Mouse (Mus musculus) CH12.LX (cell line): Measurements from ENCODE around the gene Pop7. TPM values are rescaled to one million over a fixed set of nuclear protein-coding genes. Genes with fewer than 3 reads are reported as not detected.
A peak's percentile ranks its signal among the peaks of the same experiment; 100 is the strongest.

Experiments
- DNase-seq: peaks from one replicate; pipeline ENCODE4 v3.0.0-alpha.2; 2013; ENCODE audit errors: extremely low read depth
- H3K27ac ChIP-seq: 2 replicates; pipeline ENCODE4 v1.5.1; 2012; ENCODE audit warnings: low read depth, mild to moderate bottlenecking, control low read depth, moderate library complexity; ENCODE audit not compliant: insufficient read depth
- H3K27me3 ChIP-seq: replicated peaks from 2 replicates; pipeline ENCODE3; 2012; ENCODE audit warnings: inconsistent platforms
- H3K36me3 ChIP-seq, 2 experiments: replicated peaks in 1 of 2; 2 replicates each; pipeline versions ENCODE3 to v1.6.1; 2012; ENCODE audit warnings: inconsistent platforms in 1 of 2, low read length in 1 of 2, mild to moderate bottlenecking in 1 of 2, mixed read lengths in 1 of 2, moderate library complexity in 1 of 2; ENCODE audit not compliant: control insufficient read depth in 1 of 2, insufficient read depth in 1 of 2
- H3K4me1 ChIP-seq, 2 experiments: 2 replicates each; pipeline ENCODE4 v1.6.1; 2012; ENCODE audit warnings: inconsistent platforms in 1 of 2, moderate library complexity in 1 of 2; ENCODE audit not compliant: insufficient read depth in 2 of 2, control insufficient read depth in 1 of 2
- H3K4me2 ChIP-seq: 2 replicates; pipeline ENCODE4 v1.6.1; 2012; ENCODE audit warnings: low read depth, mild to moderate bottlenecking, control low read depth; ENCODE audit not compliant: poor library complexity, insufficient read depth, severe bottlenecking
- H3K4me3 ChIP-seq, 3 experiments: fragments of 150-350 bp in 1 of 3; sonication (generic) in 1 of 3; replicated peaks in 1 of 3; 2 replicates each; pipeline versions ENCODE3 to v1.5.1; 2011 to 2012; ENCODE audit warnings: low read depth in 2 of 3, low read length in 2 of 3, mild to moderate bottlenecking in 2 of 3, moderate library complexity in 2 of 3, control low read depth in 1 of 3, improper control_type of control experiment in 1 of 3, inconsistent platforms in 1 of 3, mixed read lengths in 1 of 3; ENCODE audit not compliant: poor library complexity in 1 of 3
- H3K79me2 ChIP-seq: replicated peaks from 2 replicates; pipeline ENCODE4 v1.6.1; 2012; ENCODE audit warnings: mild to moderate bottlenecking, moderate library complexity; ENCODE audit not compliant: control insufficient read depth, poor library complexity, insufficient read depth, severe bottlenecking; ENCODE audit errors: extremely low read depth
- H3K9ac ChIP-seq: 2 replicates; pipeline ENCODE4 v1.6.1; 2012; ENCODE audit warnings: low read depth, mild to moderate bottlenecking, control low read depth, moderate library complexity; ENCODE audit not compliant: insufficient read depth
- H3K9me3 ChIP-seq: replicated peaks from 2 replicates; pipeline ENCODE3; 2012; ENCODE audit warnings: low read length, inconsistent platforms, mixed read lengths
- BHLHE40 ChIP-seq: IDR thresholded peaks from 2 replicates; pipeline ENCODE4 v1.6.1; 2011; ENCODE audit warnings: mild to moderate bottlenecking, low read depth, low read length, improper control_type of control experiment
- CHD1 ChIP-seq: IDR thresholded peaks from 2 replicates; pipeline ENCODE4 v1.6.1; 2012; ENCODE audit warnings: low read depth, low read length, improper control_type of control experiment, inconsistent platforms
- CHD2 ChIP-seq: IDR thresholded peaks from 2 replicates; pipeline ENCODE4 v1.6.1; 2011; ENCODE audit warnings: low read length, improper control_type of control experiment
- CTCF ChIP-seq, 2 experiments: IDR thresholded peaks in 1 of 2; conservative IDR thresholded peaks in 1 of 2; 2 replicates each; pipeline ENCODE4 v1.5.1; 2011 to 2012; ENCODE audit warnings: low read depth in 2 of 2, low read length in 2 of 2, improper control_type of control experiment in 1 of 2, inconsistent platforms in 1 of 2, mild to moderate bottlenecking in 1 of 2, moderate library complexity in 1 of 2
- E2F4 ChIP-seq: IDR thresholded peaks from 2 replicates; pipeline ENCODE4 v1.6.1; 2011; ENCODE audit warnings: low read depth, low read length, improper control_type of control experiment; ENCODE audit not compliant: insufficient replicate concordance
- ELF1 ChIP-seq: IDR thresholded peaks from 2 replicates; pipeline ENCODE4 v1.6.1; 2014; ENCODE audit warnings: low read depth, mild to moderate bottlenecking, inconsistent platforms, low read length, improper control_type of control experiment
- EP300 ChIP-seq: IDR thresholded peaks from 2 replicates; pipeline ENCODE4 v1.6.1; 2011; ENCODE audit warnings: low read length, improper control_type of control experiment
- GABPA ChIP-seq: IDR thresholded peaks from 2 replicates; pipeline ENCODE4 v1.6.1; 2012; ENCODE audit warnings: low read depth, low read length, improper control_type of control experiment, inconsistent platforms; ENCODE audit not compliant: insufficient replicate concordance
- HCFC1 ChIP-seq: IDR thresholded peaks from 2 replicates; pipeline ENCODE4 v1.6.1; 2012; ENCODE audit warnings: low read depth, mild to moderate bottlenecking, inconsistent platforms, low read length, improper control_type of control experiment
- IRF4 ChIP-seq: IDR thresholded peaks from 2 replicates; pipeline ENCODE4 v1.6.1; 2014; ENCODE audit warnings: low read depth, mild to moderate bottlenecking, inconsistent platforms, low read length, improper control_type of control experiment
- JUN ChIP-seq: IDR thresholded peaks from 2 replicates; pipeline ENCODE4 v1.6.1; 2011; ENCODE audit warnings: low read depth, mild to moderate bottlenecking, low read length, improper control_type of control experiment, moderate library complexity; ENCODE audit not compliant: insufficient read depth
- JUND ChIP-seq: conservative IDR thresholded peaks from 2 replicates; pipeline ENCODE4 v1.6.1; 2011; ENCODE audit warnings: low read depth, low read length, improper control_type of control experiment
- KAT2A ChIP-seq: IDR thresholded peaks from 2 replicates; pipeline ENCODE4 v1.6.1; 2012; ENCODE audit warnings: low read length, improper control_type of control experiment, inconsistent platforms; ENCODE audit not compliant: insufficient replicate concordance
- MAFK ChIP-seq: IDR thresholded peaks from 2 replicates; pipeline ENCODE4 v1.6.1; 2011; ENCODE audit warnings: low read length, improper control_type of control experiment; ENCODE audit not compliant: insufficient replicate concordance
- MAX ChIP-seq: IDR thresholded peaks from 2 replicates; pipeline ENCODE4 v1.6.1; 2011; ENCODE audit warnings: low read length, improper control_type of control experiment
- MAZ ChIP-seq: IDR thresholded peaks from 2 replicates; pipeline ENCODE4 v1.6.1; 2012; ENCODE audit warnings: low read depth, mild to moderate bottlenecking, inconsistent platforms, low read length, improper control_type of control experiment, moderate library complexity
- MEF2A ChIP-seq: IDR thresholded peaks from 2 replicates; pipeline ENCODE4 v1.6.1; 2014; ENCODE audit warnings: low read depth, mild to moderate bottlenecking, inconsistent platforms, low read length, improper control_type of control experiment, borderline replicate concordance
- MXI1 ChIP-seq: IDR thresholded peaks from 2 replicates; pipeline ENCODE4 v1.6.1; 2011; ENCODE audit warnings: mild to moderate bottlenecking, low read depth, low read length, improper control_type of control experiment
- MYC ChIP-seq: IDR thresholded peaks from 2 replicates; pipeline ENCODE4 v1.6.1; 2011; ENCODE audit warnings: low read depth, mild to moderate bottlenecking, improper control_type of control experiment, low read length
- NELFE ChIP-seq: IDR thresholded peaks from 2 replicates; pipeline ENCODE4 v1.6.1; 2011; ENCODE audit warnings: low read depth, low read length, improper control_type of control experiment
- NRF1 ChIP-seq: IDR thresholded peaks from 2 replicates; pipeline ENCODE4 v1.6.1; 2014; ENCODE audit warnings: low read depth, mild to moderate bottlenecking, inconsistent platforms, low read length, improper control_type of control experiment, moderate library complexity
- PAX5 ChIP-seq: IDR thresholded peaks from 2 replicates; pipeline ENCODE4 v1.6.1; 2012; ENCODE audit warnings: low read length, inconsistent platforms, mixed read lengths
- POLR2AphosphoS2 ChIP-seq: IDR thresholded peaks from 2 replicates; pipeline ENCODE4 v1.6.1; 2011; ENCODE audit warnings: low read depth, low read length, improper control_type of control experiment
- RAD21 ChIP-seq: IDR thresholded peaks from 2 replicates; pipeline ENCODE4 v1.6.1; 2011; ENCODE audit warnings: low read depth, mild to moderate bottlenecking, low read length, improper control_type of control experiment, moderate library complexity
- RCOR1 ChIP-seq: conservative IDR thresholded peaks from 2 replicates; pipeline ENCODE4 v1.6.1; 2012; ENCODE audit warnings: low read depth, mild to moderate bottlenecking, inconsistent platforms, low read length, improper control_type of control experiment
- SIN3A ChIP-seq: IDR thresholded peaks from 2 replicates; pipeline ENCODE4 v1.6.1; 2012; ENCODE audit warnings: low read length, improper control_type of control experiment, inconsistent platforms
- SMC3 ChIP-seq: IDR thresholded peaks from 2 replicates; pipeline ENCODE4 v1.6.1; 2011; ENCODE audit warnings: low read depth, low read length, improper control_type of control experiment
- TBP ChIP-seq: conservative IDR thresholded peaks from 2 replicates; pipeline ENCODE4 v1.6.1; 2011; ENCODE audit warnings: low read depth, low read length, improper control_type of control experiment
- TCF12 ChIP-seq: IDR thresholded peaks from 2 replicates; pipeline ENCODE4 v1.6.1; 2014; ENCODE audit warnings: low read depth, mild to moderate bottlenecking, inconsistent platforms, low read length, improper control_type of control experiment
- UBTF ChIP-seq: IDR thresholded peaks from 2 replicates; pipeline ENCODE4 v1.6.1; 2012; ENCODE audit warnings: low read depth, mild to moderate bottlenecking, inconsistent platforms, low read length, improper control_type of control experiment, moderate library complexity
- USF1 ChIP-seq: IDR thresholded peaks from 2 replicates; pipeline ENCODE4 v1.6.1; 2014; ENCODE audit warnings: low read depth, mild to moderate bottlenecking, inconsistent platforms, low read length, improper control_type of control experiment
- USF2 ChIP-seq: conservative IDR thresholded peaks from 2 replicates; pipeline ENCODE4 v1.6.1; 2011; ENCODE audit warnings: low read depth, low read length, improper control_type of control experiment
- ZC3H11A ChIP-seq: IDR thresholded peaks from 2 replicates; pipeline ENCODE4 v1.6.1; 2012; ENCODE audit warnings: low read depth, mild to moderate bottlenecking, inconsistent platforms, low read length, improper control_type of control experiment
- ZKSCAN1 ChIP-seq: IDR thresholded peaks from 2 replicates; pipeline ENCODE4 v1.6.1; 2012; ENCODE audit warnings: low read depth, inconsistent platforms, low read length, improper control_type of control experiment, borderline replicate concordance
- ZMIZ1 ChIP-seq: IDR thresholded peaks from 2 replicates; pipeline ENCODE4 v1.6.1; 2012; ENCODE audit warnings: low read depth, mild to moderate bottlenecking, inconsistent platforms, low read length, improper control_type of control experiment
- ZNF384 ChIP-seq: IDR thresholded peaks from 2 replicates; pipeline ENCODE4 v1.6.1; 2012; ENCODE audit warnings: low read depth, low read length, improper control_type of control experiment, inconsistent platforms
- dilution Hi-C: fragments of 300-500 bp; cut with MboI; formaldehyde crosslinking; loops from 2 replicates; pipeline ENCODE4 v1.14.3; 2020; ENCODE audit warnings: low sequenced_read_pairs; ENCODE audit not compliant: extremely low pct_unique_long_range_greater_than_20kb, extremely low pct_ligation_motif_present
- in situ Hi-C: fragments of 300-500 bp; cut with MboI; formaldehyde crosslinking; loops from 3 replicates; pipeline ENCODE4 v1.14.3; 2019; ENCODE audit warnings: low sequenced_read_pairs, low pct_ligation_motif_present, low pct_unique_long_range_greater_than_20kb, mixed read lengths
- polyA plus RNA-seq: library from polyadenylated mRNA; unstranded; fragments of >175 nt; gene quantifications from 2 replicates; pipeline ENCODE4 v1.2.1, GENCODE M21; 2012; ENCODE audit warnings: low read depth; ENCODE audit not compliant: insufficient read length
- total RNA-seq, 2 experiments: library from RNA; depleted of rRNA; stranded (reverse); fragments of 300-350 nt in 1 of 2; fragments of >200 nt in 1 of 2; gene quantifications; 2 replicates each; pipeline ENCODE4 v1.2.3; 2012 to 2014

The Pop7 gene
- total RNA-seq (2012; rRNA removed) (38.5 and 44.9 TPM in 2 replicates), total RNA-seq (2014; rRNA removed) (44.2 and 44.9 TPM in 2 replicates), polyA plus RNA-seq (34.6 and 35.0 TPM in 2 replicates)

DNA sequence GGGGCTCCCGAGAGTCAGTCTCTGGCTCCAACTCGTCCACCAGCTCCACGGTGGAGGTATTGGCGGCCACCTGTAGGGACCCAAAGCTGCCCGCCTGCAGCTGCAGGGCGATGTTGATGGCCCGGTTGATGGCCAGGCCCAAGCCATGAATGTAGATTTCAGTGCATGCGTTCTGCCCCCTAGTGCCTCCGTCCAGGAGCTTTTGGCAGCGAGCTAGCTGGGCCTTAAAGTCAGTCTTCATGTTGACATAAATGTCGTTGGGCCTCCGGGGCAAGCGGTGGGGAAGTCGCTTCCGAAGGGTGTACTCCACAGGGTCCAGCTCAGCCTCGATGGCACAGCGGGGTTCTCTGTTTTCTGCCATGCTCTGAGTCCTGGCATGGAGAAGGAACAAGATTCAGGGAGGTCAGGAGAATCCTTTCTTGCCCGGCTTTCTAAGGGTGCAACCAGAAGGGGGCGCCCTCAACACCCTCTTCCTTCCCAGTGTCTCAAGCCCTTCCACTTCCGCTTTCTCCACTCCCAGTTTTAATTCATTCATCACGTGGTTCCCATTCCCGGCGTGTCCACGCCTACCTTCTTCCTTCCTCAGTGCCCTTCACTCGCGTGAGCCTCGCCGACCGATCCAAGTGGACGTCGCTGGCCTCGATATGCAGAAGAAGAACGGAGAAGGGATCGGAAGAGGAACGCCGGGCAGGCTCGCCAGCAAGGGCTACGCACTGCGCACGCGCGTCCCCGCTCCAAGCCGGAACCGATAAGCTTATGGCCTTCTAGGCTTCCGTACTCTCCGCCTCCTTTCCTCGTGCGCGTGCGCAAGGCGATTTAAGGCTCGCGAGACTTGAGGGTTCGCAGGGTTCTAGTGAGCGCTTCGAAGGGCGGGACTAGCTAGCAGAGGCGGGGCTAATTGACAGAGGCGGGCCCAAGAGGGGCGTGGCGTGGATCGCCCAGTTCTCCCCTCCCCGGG, at the start of gene Pop7:
Pop7 (minus strand) TSS at position 810 of the 958 bp plus-strand sequence.
- Histone ChIP-seq H3K79me2 (no peaks in the 10 kb centered on the region; the same call in 1 of the 2 replicates), H3K9ac (peak within 1 kb of the TSS; percentile 90), H3K27ac (peak within 1 kb of the TSS; percentile 92), H3K4me2 (peak within 1 kb of the TSS; percentile 71), H3K27me3 (peaks cover 3% of the 10 kb centered on the region), H3K4me3 (peak within 1 kb of the TSS; percentile 76 to 94 (median 79)), H3K36me3 (peaks cover 0 to 11% of the 10 kb centered on the region in 2 experiments), H3K4me1 (peaks cover 2 to 14% of the 10 kb centered on the region in 2 experiments; a peak in 3 of 4 replicates), H3K9me3 (peaks cover 3% of the 10 kb centered on the region)
- in situ Hi-C loops = loop anchor here (25.0 kb wide), 1 partner anchor 260 kb away; no protein-coding TSS in a partner anchor
- DNase-seq = peak; percentile 100
- dilution Hi-C loops = no loop called here
- peak; percentile 73; the same call in 1 of the 2 replicates for TF ChIP-seq NELFE
- no peak; the same call in none of the 2 replicates for TF ChIP-seq RAD21
- no peak for TF ChIP-seq MAFK
- TF ChIP-seq PAX5 = no peak
- no peak for TF ChIP-seq JUN
- peak; percentile 67; the same call in 1 of the 2 replicates for TF ChIP-seq TCF12
- TF ChIP-seq UBTF = no peak
- TF ChIP-seq ZKSCAN1 = no peak
- TF ChIP-seq MYC = peak; percentile 84
- no peak; the same call in 1 of the 2 replicates for TF ChIP-seq GABPA
- no peak for TF ChIP-seq JUND
- TF ChIP-seq E2F4 = no peak
- TF ChIP-seq ZMIZ1 = peak; percentile 8; the same call in 1 of the 2 replicates
- no peak for TF ChIP-seq ZC3H11A
- no peak for TF ChIP-seq POLR2AphosphoS2
- TF ChIP-seq HCFC1 = peak; percentile 91
- TF ChIP-seq SIN3A = no peak; the same call in none of the 2 replicates
- TF ChIP-seq BHLHE40 = peak; percentile 70
- peak; percentile 44; the same call in 1 of the 2 replicates for TF ChIP-seq SMC3
- peak; percentile 99 for TF ChIP-seq CHD2
- no peak for TF ChIP-seq EP300
- TF ChIP-seq TBP = 0 out of 2 replicates have a peak, but pooled peaks have one; percentile 58
- no peak for TF ChIP-seq RCOR1
- TF ChIP-seq USF2 = peak; percentile 87
- TF ChIP-seq CTCF (conservative IDR thresholded peaks at IDR 0.05 in 1 of 2, IDR thresholded peaks at IDR 0.05 in 1 of 2; ENCODE audit: low read depth in 2 of 2, low read length in 2 of 2) = peak; percentile 66 to 77
- TF ChIP-seq MEF2A = peak; percentile 24; the same call in 1 of the 2 replicates
- no peak for TF ChIP-seq ZNF384
- TF ChIP-seq CHD1 = 0 out of 2 replicates have a peak, but pooled peaks have one; percentile 16
- TF ChIP-seq ELF1 = peak; percentile 96
- no peak; the same call in 1 of the 2 replicates for TF ChIP-seq IRF4
- peak; percentile 91 for TF ChIP-seq USF1
- peak; percentile 100 for TF ChIP-seq NRF1
- TF ChIP-seq MXI1 = no peak; the same call in 1 of the 2 replicates
- peak; percentile 87 for TF ChIP-seq MAX
- no peak for TF ChIP-seq MAZ
- peak; percentile 86; the same call in 1 of the 2 replicates for TF ChIP-seq KAT2A
